In genomic region chr3:153911197-153911881, GRCm38 (mm10) we compare ENCODE assay signal across 8 mouse cellular contexts. TPM values are rescaled to one million over a fixed set of nuclear protein-coding genes. Genes with fewer than 3 reads are reported as not detected.
DNase-seq lines count a peak whose midpoint lies in the region; ATAC-seq and TF ChIP-seq lines count a peak whose summit lies in the region.

No protein-coding gene starts in this region.

- DNase-seq in liver, adult 2 months (ENCODE audit: extremely low read depth, low read depth, low spot score) = peak; percentile 76
- DNase-seq in liver = no peak
- DNase-seq in testis, postnatal 10 days (ENCODE audit: low spot score) = peak; percentile 52
- no peak for DNase-seq in embryo, embryonic 10.5 days (ENCODE audit: low spot score)
- DNase-seq in layer of hippocampus, postnatal 10 days (ENCODE audit: low spot score in 2 of 2) = no peak

- H3K27me3 ChIP-seq in liver, adult 2 months (ENCODE audit: control insufficient read depth, insufficient read depth, low read length) = no peaks in the 10 kb centered on the region
- no peaks in the 10 kb centered on the region for H3K27me3 ChIP-seq in forebrain, embryonic 16.5 days (replicated peaks; ENCODE audit: control insufficient read depth, insufficient read depth, low read length)
- H3K27me3 ChIP-seq in limb, embryonic 13.5 days = no peaks in the 10 kb centered on the region

- peak overlapping the region; percentile 47 for H3K9ac ChIP-seq in liver, adult 2 months (ENCODE audit: low read depth, low read length)
- peak overlapping the region; percentile 90 for H3K9ac ChIP-seq in forebrain, embryonic 16.5 days (replicated peaks; ENCODE audit: low read depth, low read length)
- H3K9ac ChIP-seq in limb, embryonic 13.5 days = peak overlapping the region; percentile 97

- H3K4me1 ChIP-seq in liver, adult 2 months (ENCODE audit: control insufficient read depth, insufficient read depth, low read length) = peaks cover 24% of the 10 kb centered on the region
- peaks cover 27% of the 10 kb centered on the region for H3K4me1 ChIP-seq in forebrain, embryonic 16.5 days (replicated peaks; ENCODE audit: control insufficient read depth, insufficient read depth, low read length)
- peaks cover 48% of the 10 kb centered on the region for H3K4me1 ChIP-seq in limb, embryonic 13.5 days

- no peaks in the 10 kb centered on the region for H3K9me3 ChIP-seq in forebrain, embryonic 16.5 days (ENCODE audit: control insufficient read depth, low read length)
- no peaks in the 10 kb centered on the region for H3K9me3 ChIP-seq in limb, embryonic 13.5 days

- H3K36me3 ChIP-seq in liver, adult 2 months (ENCODE audit: control insufficient read depth, insufficient read depth, low read length) = peaks cover 45% of the 10 kb centered on the region
- peaks cover 23% of the 10 kb centered on the region for H3K36me3 ChIP-seq in forebrain, embryonic 16.5 days (ENCODE audit: control insufficient read depth, insufficient read depth)
- H3K36me3 ChIP-seq in limb, embryonic 13.5 days = peaks cover 49% of the 10 kb centered on the region

- peak overlapping the region; percentile 53 for H3K4me3 ChIP-seq in liver, adult 2 months (ENCODE audit: insufficient read depth, low read depth, low read length)
- peak overlapping the region; percentile 69 for H3K4me3 ChIP-seq in forebrain, embryonic 16.5 days (replicated peaks; ENCODE audit: low read length)
- H3K4me3 ChIP-seq in limb, embryonic 13.5 days = peak overlapping the region; percentile 89

- no peak for TF ChIP-seq CTCF in liver, adult 2 months (IDR thresholded peaks at IDR 0.05; ENCODE audit: low read depth, low read length)

- H3K27ac ChIP-seq in liver, adult 2 months (replicated peaks; ENCODE audit: insufficient read depth, low read depth, low read length) = no peak overlapping the region
- no peak overlapping the region for H3K27ac ChIP-seq in forebrain, embryonic 16.5 days (ENCODE audit: low read length)
- no peak overlapping the region for H3K27ac ChIP-seq in limb, embryonic 13.5 days

- H3K4me2 ChIP-seq in forebrain, embryonic 16.5 days (ENCODE audit: low read length) = peak overlapping the region; percentile 75
- peak overlapping the region; percentile 87 for H3K4me2 ChIP-seq in limb, embryonic 13.5 days (replicated peaks)

- TF ChIP-seq POLR2A in liver, adult 2 months (IDR thresholded peaks at IDR 0.05; ENCODE audit: extremely low read depth, insufficient read depth, low read length) = no peak

- H3K79me2 ChIP-seq in liver, adult 2 months (ENCODE audit: control insufficient read depth, insufficient read depth, low read length) = peaks cover 2% of the 10 kb centered on the region; the same call in 1 of the 2 replicates

- WGBS in liver, adult 2 months = 11% methylated on average over 8 of the region's 8 CpGs
- WGBS in forebrain, embryonic 16.5 days = 43% methylated on average over 8 of the region's 8 CpGs
- 50% methylated on average over 8 of the region's 8 CpGs for WGBS in limb, embryonic 13.5 days

- peak; percentile 14 for ATAC-seq in activated CD4-positive, CD25-positive, alpha-beta regulatory T cell, adult 4 months
- ATAC-seq in forebrain, embryonic 16.5 days = no peak
- ATAC-seq in limb, embryonic 13.5 days (ENCODE audit: low FRiP score, low read depth) = no peak

RNA-seq across cellular contexts. Expression of gene Rabggtb, which starts 1.5 kb away (rescaled TPM):
- 57.5 and 57.8 TPM in 2 replicates for total RNA-seq in liver, adult 2 months (2014; rRNA removed)
- 26.7 and 38.6 TPM in 2 replicates for polyA plus RNA-seq in liver, adult 2 months (2012; rRNA removed)
- 10 to 100 TPM; 37.5 to 45.8 TPM for polyA plus RNA-seq in activated CD4-positive, CD25-positive, alpha-beta regulatory T cell, adult 4 months (2017; shearing (Covaris generic))
- polyA plus RNA-seq in forebrain, embryonic 16.5 days (2015; fragmentation: Nextera tagmentation; extraction: Ambion mirVana) = 49.3 and 50.6 TPM in 2 replicates
- polyA plus RNA-seq in limb, embryonic 13.5 days (2015; fragmentation: Nextera tagmentation; extraction: Ambion mirVana) = 41.5 and 46.7 TPM in 2 replicates
- total RNA-seq in layer of hippocampus, postnatal 10 days (2021) = 10 to 100 TPM; 73.5 to 80.8 TPM

RNA-seq across cellular contexts. Expression of gene Msh4, which starts 5.4 kb away (rescaled TPM):
- total RNA-seq in liver, adult 2 months (2014; rRNA removed) = 0.07 and 0.09 TPM in 2 replicates
- not detected in 2 replicates for polyA plus RNA-seq in liver, adult 2 months (2012; rRNA removed)
- under 1 TPM in 1 of 2 experiments, not detected in 1; 0.16 TPM for polyA plus RNA-seq in activated CD4-positive, CD25-positive, alpha-beta regulatory T cell, adult 4 months (2017; shearing (Covaris generic))
- polyA plus RNA-seq in forebrain, embryonic 16.5 days (2015; fragmentation: Nextera tagmentation; extraction: Ambion mirVana) = 0.14 and 0.24 TPM in 2 replicates
- 0.13 and 0.22 TPM in 2 replicates for polyA plus RNA-seq in limb, embryonic 13.5 days (2015; fragmentation: Nextera tagmentation; extraction: Ambion mirVana)
- total RNA-seq in layer of hippocampus, postnatal 10 days (2021) = under 1 TPM; 0.59 to 0.71 TPM

RNA-seq across cellular contexts. Expression of gene Acadm, which starts 33.1 kb away (rescaled TPM):
- total RNA-seq in liver, adult 2 months (2014; rRNA removed) = 320 and 383 TPM in 2 replicates
- 91.8 and 151 TPM in 2 replicates for polyA plus RNA-seq in liver, adult 2 months (2012; rRNA removed)
- polyA plus RNA-seq in activated CD4-positive, CD25-positive, alpha-beta regulatory T cell, adult 4 months (2017; shearing (Covaris generic)) = 10 to 100 TPM; 32.9 to 36.5 TPM
- 37.6 and 41.8 TPM in 2 replicates for polyA plus RNA-seq in forebrain, embryonic 16.5 days (2015; fragmentation: Nextera tagmentation; extraction: Ambion mirVana)
- 57.6 and 61.5 TPM in 2 replicates for polyA plus RNA-seq in limb, embryonic 13.5 days (2015; fragmentation: Nextera tagmentation; extraction: Ambion mirVana)
- total RNA-seq in layer of hippocampus, postnatal 10 days (2021) = 10 to 100 TPM; 43.8 to 58.1 TPM

Comparison
In these comparisons a context has a peak if more than half of its experiments do, and no peak if none do; other contexts are left out.
1. DNase-seq: peak in liver, adult 2 months (single experiment) and testis, postnatal 10 days (single experiment); none in liver (single experiment), embryo, embryonic 10.5 days (single experiment) and layer of hippocampus, postnatal 10 days (0 of 2).
2. H3K9ac ChIP-seq: peak in every context shown above with its lines; median percentile 97 in limb, embryonic 13.5 days; 90 in forebrain, embryonic 16.5 days; 47 in liver, adult 2 months.
3. Peak in every context shown above with its lines, with median percentiles within 50 percentile points of each other: H3K4me3 ChIP-seq.